Mouse (Mus musculus) inflammation-experienced regulatory T-cells, adult 16 weeks (primary cell): ENCODE results near the gene Snrnp200. TPM values are rescaled to one million over a fixed set of nuclear protein-coding genes. Genes with fewer than 3 reads are reported as not detected.

Experiments
- polyA plus RNA-seq: library from polyadenylated mRNA; unstranded; fragments of 100-300 nt; shearing (Covaris generic); gene quantifications from one replicate; pipeline ENCODE4 v1.2.1, GENCODE M21; 2017

Gene Snrnp200
- 128 TPM for polyA plus RNA-seq

DNA sequence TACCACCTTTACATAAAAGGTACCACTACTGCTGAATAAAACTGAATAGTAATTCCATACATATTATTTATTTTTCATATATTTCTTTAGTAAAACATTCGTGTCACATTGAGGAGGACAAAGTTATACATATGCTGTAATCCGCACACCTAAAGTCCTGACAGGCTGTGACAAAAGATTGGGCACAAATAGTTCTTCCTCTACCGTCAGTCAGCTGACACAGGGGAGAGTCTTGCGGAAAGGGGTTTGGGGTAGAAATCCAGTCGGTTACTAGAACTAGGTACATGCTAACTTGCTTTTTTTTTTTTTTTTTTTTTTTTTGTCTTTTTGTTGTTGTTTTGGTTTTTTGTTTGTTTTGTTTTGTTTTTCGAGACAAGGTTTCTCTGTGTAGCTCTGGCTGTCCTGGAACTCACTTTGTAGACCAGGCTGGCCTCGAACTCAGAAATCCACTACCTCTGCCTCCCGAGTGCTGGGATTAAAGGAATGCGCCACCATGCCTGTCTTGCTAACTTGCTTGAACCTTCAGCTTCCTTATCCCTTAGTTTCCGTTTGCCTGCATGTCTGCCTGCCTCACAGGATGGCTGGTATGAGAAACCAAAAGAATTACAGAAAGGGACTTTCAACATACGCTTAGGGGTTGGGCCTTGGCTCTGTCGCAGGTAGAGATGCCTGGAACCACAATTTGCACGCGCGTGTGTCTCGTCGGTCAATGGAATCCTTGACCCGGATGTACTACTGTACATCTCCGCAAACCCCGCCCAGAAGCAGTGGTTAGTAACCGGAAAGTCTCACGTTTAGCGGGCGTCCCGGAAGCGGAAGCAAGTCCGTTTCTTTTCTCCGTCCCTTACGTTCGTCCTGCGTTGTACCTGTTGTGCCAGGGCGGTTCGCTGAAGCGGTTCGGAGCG lies at the start of gene Snrnp200, which contains the start of gene 1810024B03Rik:
Snrnp200 (plus strand) TSS at position 840 of the 905 bp plus-strand sequence.
1810024B03Rik (minus strand) TSS at position 734 of the 905 bp plus-strand sequence.

DNA sequence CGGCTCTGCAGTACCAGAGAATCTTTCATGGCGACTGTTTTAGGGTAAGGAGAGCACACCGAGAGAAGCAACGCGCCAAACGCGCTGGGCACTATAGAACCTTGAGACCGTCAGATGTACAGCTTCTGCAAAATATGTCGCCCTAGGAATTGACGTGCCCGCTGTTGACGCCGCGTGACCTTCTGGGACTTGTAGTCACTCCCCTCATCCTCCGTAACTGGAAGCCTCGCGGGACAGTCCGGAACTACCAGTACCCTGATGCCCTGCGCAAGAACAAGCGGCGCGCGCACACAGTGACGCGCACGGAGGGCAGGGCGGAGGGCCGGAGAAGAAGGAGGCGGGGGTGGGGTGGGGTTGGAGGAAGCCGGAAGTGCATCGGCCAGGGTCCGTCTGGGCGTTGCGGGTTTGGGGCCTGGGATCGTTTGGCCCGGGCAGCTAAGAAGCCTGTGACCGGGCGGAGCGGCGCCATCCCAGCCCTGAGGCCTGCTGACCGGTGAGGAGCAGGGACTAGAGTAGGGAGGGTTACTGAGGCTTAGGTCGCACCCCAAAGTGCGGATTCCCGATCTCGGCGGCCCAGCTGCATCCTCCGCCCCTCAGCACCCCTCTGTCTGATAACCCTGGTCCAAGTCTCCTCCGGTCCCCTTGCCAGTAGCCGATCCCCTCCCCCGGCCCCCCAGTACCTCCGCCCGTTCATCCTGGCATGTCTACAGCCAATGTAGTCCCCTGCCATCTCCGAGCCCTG lies 39.6 kb downstream of the Snrnp200 start, which contains the start of the genes Ciao1 and Tmem127:
Ciao1 (minus strand) TSS at position 225 of the 742 bp plus-strand sequence.
Tmem127 (plus strand) TSS at position 317 of the 742 bp plus-strand sequence.

DNA sequence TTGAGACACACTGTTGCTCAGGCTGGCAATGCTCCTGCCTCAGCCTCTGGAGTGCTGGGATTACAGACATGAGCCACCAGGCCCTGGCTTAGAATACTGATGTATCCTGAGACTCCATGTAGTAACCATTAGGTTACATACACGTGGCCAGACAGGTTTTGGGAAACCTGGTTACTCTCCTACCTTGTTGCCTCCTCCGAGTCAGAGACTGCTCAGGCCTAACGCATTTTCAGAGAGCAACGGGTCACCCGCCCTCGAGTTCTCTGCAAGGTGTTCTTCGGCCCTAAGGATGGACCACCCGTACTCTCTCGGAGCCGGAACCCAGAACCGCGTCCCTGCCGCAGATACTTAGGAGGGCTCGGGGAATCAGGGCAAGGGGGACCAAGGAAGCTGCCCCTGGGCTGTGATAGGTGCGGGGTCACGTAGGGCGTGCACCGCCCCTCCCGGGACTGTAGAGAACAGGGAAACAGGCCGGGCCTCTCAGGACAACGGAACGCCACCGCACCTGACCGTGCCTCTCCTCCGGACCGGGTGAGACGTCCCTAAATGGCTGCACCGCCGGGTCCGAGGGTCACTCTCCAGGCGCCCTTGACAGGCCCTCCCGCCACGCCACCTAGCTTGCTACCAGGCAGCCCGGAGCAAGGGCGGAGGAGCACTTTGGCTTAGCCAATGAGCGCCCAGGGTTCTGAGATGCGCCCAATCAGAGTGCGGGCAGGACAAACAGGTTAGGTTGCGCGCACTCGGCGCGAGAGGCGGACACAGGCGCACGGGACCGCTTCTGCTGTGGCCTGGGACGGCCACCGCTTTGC lies 61.5 kb downstream of the Snrnp200 start, which contains the start of gene Stard7:
Stard7 (plus strand) TSS at position 728 of the 809 bp plus-strand sequence.

Other genes with a start within 250 kb of the Snrnp200 start
- gene Ap4e1, start 199.7 kb upstream of the Snrnp200 start, polyA plus RNA-seq = 22.7 TPM
- gene Blvra, start 137.7 kb upstream of the Snrnp200 start, polyA plus RNA-seq = 78.6 TPM
- 8.9 TPM for gene Ncaph, start 74.4 kb upstream of the Snrnp200 start, polyA plus RNA-seq
- 8.5 TPM for gene Itpripl1, start 64.9 kb upstream of the Snrnp200 start, polyA plus RNA-seq
- gene 1810024B03Rik, start 106 bp upstream of the Snrnp200 start, polyA plus RNA-seq = 1.0 TPM
- 101 TPM for gene Ciao1, start 39.4 kb downstream of the Snrnp200 start, polyA plus RNA-seq
- 36.1 TPM for gene Tmem127, start 39.5 kb downstream of the Snrnp200 start, polyA plus RNA-seq
- gene Stard7, start 61.8 kb downstream of the Snrnp200 start, polyA plus RNA-seq = 35.1 TPM
- gene Dusp2, start 127.8 kb downstream of the Snrnp200 start, polyA plus RNA-seq = 9.9 TPM
- gene Astl, start 130.3 kb downstream of the Snrnp200 start, polyA plus RNA-seq = 0.56 TPM
- not detected for gene Adra2b, start 154.8 kb downstream of the Snrnp200 start, polyA plus RNA-seq
- gene Gpat2, start 216.8 kb downstream of the Snrnp200 start, polyA plus RNA-seq = 0.90 TPM
- 36.1 TPM for gene Fahd2a, start 236.2 kb downstream of the Snrnp200 start, polyA plus RNA-seq